Mouse (Mus musculus) sigmoid colon, adult 10 weeks (tissue): Measurements from ENCODE around the gene Vmn2r69. TPM values are rescaled to one million over a fixed set of nuclear protein-coding genes. Genes with fewer than 3 reads are reported as not detected.

Source experiments
- polyA plus RNA-seq: library from polyadenylated mRNA; stranded (reverse); fragments of 350-450 nt; fragmentation: Illumina TruSeq; extraction: RNeasy Lipid Tissue Mini Kit (QIAGEN cat#74804); gene quantifications from one replicate; pipeline ENCODE4 v1.2.3, GENCODE M21; 2014; ENCODE audit warnings: low read depth, low replicate concordance

Gene Vmn2r69
- not detected for polyA plus RNA-seq

DNA sequence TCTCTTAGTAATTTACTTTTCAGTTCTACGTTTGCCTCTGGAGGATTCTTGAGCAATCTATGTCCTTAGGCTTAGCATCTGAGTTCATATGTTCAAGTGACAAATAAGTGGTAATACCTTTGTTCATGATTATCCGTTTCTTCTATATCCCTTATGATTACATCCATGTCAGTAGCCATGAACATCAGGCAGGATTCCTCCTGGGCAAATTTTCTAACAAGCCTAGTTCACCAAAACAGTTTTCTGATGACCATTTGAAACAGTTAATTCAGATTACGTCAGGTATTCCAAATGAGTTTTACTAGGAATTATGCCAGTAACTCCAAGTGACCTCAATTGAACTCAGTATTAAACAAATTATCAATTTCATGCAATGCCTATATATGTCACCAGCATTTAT is at the start of gene Vmn2r69:
Vmn2r69 (minus strand) TSS at position 101 of the 400 bp plus-strand sequence.

Other genes with a start within 250 kb of the Vmn2r69 start
- not detected for gene Vmn2r68, start 178.1 kb downstream of the Vmn2r69 start, polyA plus RNA-seq
- gene Vmn2r71, start 147.2 kb upstream of the Vmn2r69 start, polyA plus RNA-seq: not detected
- not detected for gene Vmn2r70, start 153.3 kb upstream of the Vmn2r69 start, polyA plus RNA-seq